Mouse (Mus musculus) stomach, postnatal 0 days (tissue): ENCODE results near the gene Lypla2. TPM values are rescaled to one million over a fixed set of nuclear protein-coding genes. Genes with fewer than 3 reads are reported as not detected.

Experiments used
- ATAC-seq: fragments of 200-750 bp; cut with Nextera tagmentation; 2 replicates; pipeline ENCODE4 v1.8.0; 2017; ENCODE audit not compliant: low FRiP score, low TSS enrichment
- DNase-seq: peaks from one replicate; pipeline ENCODE4 v3.0.0-alpha.2; 2016; ENCODE audit warnings: low spot score
- H3K27ac ChIP-seq: fragments of 300-500 bp; sonication (generic); replicated peaks from 2 replicates; pipeline ENCODE4 v1.5.1; 2014; ENCODE audit warnings: mild to moderate bottlenecking, control low read depth
- H3K27me3 ChIP-seq: fragments of 300-500 bp; sonication (generic); 2 replicates; pipeline ENCODE4 v1.6.1; 2014; ENCODE audit warnings: low read length; ENCODE audit not compliant: control insufficient read depth, insufficient read depth
- H3K36me3 ChIP-seq: fragments of 300-500 bp; sonication (generic); 2 replicates; pipeline ENCODE4 v1.6.1; 2014; ENCODE audit warnings: low read length, mixed read lengths; ENCODE audit not compliant: control insufficient read depth, insufficient read depth
- H3K4me1 ChIP-seq: fragments of 300-500 bp; sonication (generic); replicated peaks from 2 replicates; pipeline ENCODE4 v1.6.1; 2014; ENCODE audit warnings: antibody characterized with exemption; ENCODE audit not compliant: control insufficient read depth, insufficient read depth
- H3K4me2 ChIP-seq: fragments of 300-500 bp; sonication (generic); replicated peaks from 2 replicates; pipeline ENCODE4 v1.6.1; 2014; ENCODE audit warnings: low read depth, mild to moderate bottlenecking, control low read depth, moderate library complexity
- H3K4me3 ChIP-seq: fragments of 300-500 bp; sonication (generic); 2 replicates; pipeline ENCODE4 v1.5.1; 2014; ENCODE audit warnings: low read depth, low read length, control low read depth
- H3K9ac ChIP-seq: fragments of 300-500 bp; sonication (generic); 2 replicates; pipeline ENCODE4 v1.6.1; 2014; ENCODE audit warnings: mild to moderate bottlenecking, low read length, control low read depth, mixed read lengths
- H3K9me3 ChIP-seq: fragments of 300-500 bp; sonication (generic); 2 replicates; pipeline ENCODE4 v1.6.1; 2016; ENCODE audit warnings: low read length; ENCODE audit not compliant: control insufficient read depth
- CTCF ChIP-seq: IDR thresholded peaks from 2 replicates; pipeline ENCODE4 v1.5.1; 2016; ENCODE audit warnings: antibody characterized with exemption, low read depth, mild to moderate bottlenecking, moderate library complexity
- EP300 ChIP-seq: optimal IDR thresholded peaks from 2 replicates; pipeline ENCODE3; 2016; ENCODE audit warnings: antibody characterized with exemption
- WGBS: fragments of 180-500 bp; shearing (Covaris S2); extraction: QIAGEN DNeasy Blood & Tissue Kit; methylation state at CpG from one replicate; pipeline ENCODE4 v1.1.7; 2014; 5-methylcytosine and 5-hydroxymethylcytosine counted together
- polyA plus RNA-seq: library from polyadenylated mRNA; unstranded; fragments of >200 nt; fragmentation: Nextera tagmentation; extraction: Ambion mirVana; gene quantifications from 2 replicates; pipeline ENCODE4 v1.2.1, GENCODE M21; 2015

Lypla2 gene
- polyA plus RNA-seq, 1 experiment from 2014 or later = 88.6 TPM

GRCm38 (mm10) chr4:135971805-135972555 lies 446 bp downstream of the Lypla2 start:
- Histone ChIP-seq H3K27ac (peak overlapping the region; percentile 84), H3K4me1 (peaks cover 4% of the 10 kb centered on the region; the same call in 1 of the 2 replicates), H3K9me3 (no peaks in the 10 kb centered on the region), H3K4me3 (peak overlapping the region; percentile 95), H3K4me2 (peak overlapping the region; percentile 93), H3K9ac (peak overlapping the region; percentile 89), H3K27me3 (no peaks in the 10 kb centered on the region), H3K36me3 (peaks cover 23% of the 10 kb centered on the region)
- TF ChIP-seq CTCF (no peak), EP300 (no peak)
- DNase-seq (no peak), ATAC-seq (peak; percentile 31)
- WGBS = under 1% methylated on average over 32 of the region's 35 CpGs

GRCm38 (mm10) chr4:135970585-135970984 lies 1.8 kb downstream of the Lypla2 start:
- Histone ChIP-seq H3K36me3 (peaks cover 22% of the 10 kb centered on the region), H3K27me3 (no peaks in the 10 kb centered on the region), H3K4me1 (peaks cover 4% of the 10 kb centered on the region; the same call in 1 of the 2 replicates), H3K4me3 (no peak overlapping the region), H3K9ac (no peak overlapping the region), H3K27ac (no peak overlapping the region), H3K4me2 (no peak overlapping the region), H3K9me3 (no peaks in the 10 kb centered on the region)
- DNase-seq (no peak), ATAC-seq (no peak)
- WGBS = 87% methylated on average over 11 of the region's 11 CpGs
- TF ChIP-seq EP300 (no peak), CTCF (no peak)

- no peak for DNase-seq
- Histone ChIP-seq H3K4me2 (no peak overlapping the region), H3K4me3 (no peak overlapping the region), H3K4me1 (peaks cover 4% of the 10 kb centered on the region; the same call in 1 of the 2 replicates), H3K9ac (no peak overlapping the region), H3K9me3 (no peaks in the 10 kb centered on the region), H3K36me3 (peaks cover 21% of the 10 kb centered on the region), H3K27ac (no peak overlapping the region), H3K27me3 (no peaks in the 10 kb centered on the region)
- TF ChIP-seq CTCF (no peak), EP300 (no peak)
- ATAC-seq = no peak
- WGBS = 80% methylated on average over 13 of the region's 13 CpGs
These were observed 3.2 kb downstream of the Lypla2 start for GRCm38 (mm10) chr4:135969070-135969750.

GRCm38 (mm10) chr4:135968271-135968869 lies 4.1 kb downstream of the Lypla2 start:
- H3K27ac ChIP-seq = no peak overlapping the region
- WGBS = 58% methylated on average over 15 of the region's 19 CpGs
- peaks cover 21% of the 10 kb centered on the region for H3K36me3 ChIP-seq
- H3K9me3 ChIP-seq = no peaks in the 10 kb centered on the region
- H3K9ac ChIP-seq = no peak overlapping the region
- no peaks in the 10 kb centered on the region for H3K27me3 ChIP-seq
- no peak overlapping the region for H3K4me2 ChIP-seq
- TF ChIP-seq EP300 = no peak
- no peak for DNase-seq
- H3K4me3 ChIP-seq = no peak overlapping the region
- no peak for ATAC-seq
- peaks cover 4% of the 10 kb centered on the region; the same call in 1 of the 2 replicates for H3K4me1 ChIP-seq

- Histone ChIP-seq H3K9ac (no peak overlapping the region), H3K27ac (no peak overlapping the region), H3K4me1 (peaks cover 4% of the 10 kb centered on the region; the same call in 1 of the 2 replicates), H3K36me3 (peaks cover 21% of the 10 kb centered on the region), H3K9me3 (no peaks in the 10 kb centered on the region), H3K27me3 (no peaks in the 10 kb centered on the region), H3K4me3 (no peak overlapping the region), H3K4me2 (no peak overlapping the region)
- DNase-seq = no peak
- no peak for TF ChIP-seq EP300
- no peak for TF ChIP-seq CTCF
- 83% methylated on average over 18 of the region's 18 CpGs for WGBS
- no peak for ATAC-seq
These were observed 5.2 kb downstream of the Lypla2 start for GRCm38 (mm10) chr4:135967086-135967760.
